Mouse (Mus musculus) liver, adult 2 months (tissue): Measurements from ENCODE around the gene Plxna1. TPM values are rescaled to one million over a fixed set of nuclear protein-coding genes. Genes with fewer than 3 reads are reported as not detected.

Source experiments
- DNase-seq: peaks from one replicate; pipeline ENCODE4 v3.0.0-alpha.2; 2011; ENCODE audit warnings: low read depth, low spot score; ENCODE audit errors: extremely low read depth
- H3K27ac ChIP-seq: fragments of 200-500 bp; replicated peaks from 2 replicates; pipeline ENCODE4 v1.5.1; 2012; ENCODE audit warnings: low read depth, mild to moderate bottlenecking, control low read depth, inconsistent platforms, low read length; ENCODE audit not compliant: insufficient read depth
- H3K27me3 ChIP-seq: fragments of 200-500 bp; 2 replicates; pipeline ENCODE4 v1.6.1; 2012; ENCODE audit warnings: mild to moderate bottlenecking, moderate library complexity, low read length, inconsistent platforms; ENCODE audit not compliant: control insufficient read depth, insufficient read depth
- H3K36me3 ChIP-seq: fragments of 200-500 bp; 2 replicates; pipeline ENCODE4 v1.6.1; 2012; ENCODE audit warnings: low read length, inconsistent platforms; ENCODE audit not compliant: control insufficient read depth, insufficient read depth
- H3K4me1 ChIP-seq: fragments of 200-500 bp; 2 replicates; pipeline ENCODE4 v1.6.1; 2011; ENCODE audit warnings: low read length; ENCODE audit not compliant: control insufficient read depth, insufficient read depth
- H3K4me3 ChIP-seq: fragments of 200-500 bp; 2 replicates; pipeline ENCODE4 v1.5.1; 2011; ENCODE audit warnings: low read depth, mild to moderate bottlenecking, control low read depth, low read length, moderate library complexity; ENCODE audit not compliant: insufficient read depth
- H3K79me2 ChIP-seq: fragments of 200-500 bp; 2 replicates; pipeline ENCODE4 v1.6.1; 2012; ENCODE audit warnings: inconsistent platforms, mild to moderate bottlenecking, low read length, moderate library complexity; ENCODE audit not compliant: control insufficient read depth, insufficient read depth
- H3K9ac ChIP-seq: fragments of 200-500 bp; 2 replicates; pipeline ENCODE4 v1.6.1; 2012; ENCODE audit warnings: low read depth, mild to moderate bottlenecking, control low read depth, inconsistent platforms, low read length
- CTCF ChIP-seq: fragments of 200-500 bp; IDR thresholded peaks from 2 replicates; pipeline ENCODE4 v1.5.1; 2011; ENCODE audit warnings: low read depth, low read length, control low read depth
- POLR2A ChIP-seq: fragments of 200-500 bp; IDR thresholded peaks from 2 replicates; pipeline ENCODE4 v1.6.1; 2011; ENCODE audit warnings: low read length, control low read depth; ENCODE audit not compliant: insufficient read depth; ENCODE audit errors: extremely low read depth
- WGBS: fragments of 180-500 bp; shearing (Covaris S2); methylation state at CpG from one replicate; pipeline ENCODE4 v1.1.7; 2018; 5-methylcytosine and 5-hydroxymethylcytosine counted together
- polyA plus RNA-seq: library from polyadenylated mRNA; depleted of rRNA; stranded (reverse); fragments of >200 nt; gene quantifications from 2 replicates; pipeline ENCODE4 v1.2.3, GENCODE M21; 2012
- total RNA-seq: library from RNA; depleted of rRNA; stranded (reverse); fragments of >200 nt; gene quantifications from 2 replicates; pipeline ENCODE4 v1.2.3, GENCODE M21; 2014

The Plxna1 gene
- total and polyA plus RNA-seq, 2 experiments, result 2.6 to 6.5 TPM

DNA sequence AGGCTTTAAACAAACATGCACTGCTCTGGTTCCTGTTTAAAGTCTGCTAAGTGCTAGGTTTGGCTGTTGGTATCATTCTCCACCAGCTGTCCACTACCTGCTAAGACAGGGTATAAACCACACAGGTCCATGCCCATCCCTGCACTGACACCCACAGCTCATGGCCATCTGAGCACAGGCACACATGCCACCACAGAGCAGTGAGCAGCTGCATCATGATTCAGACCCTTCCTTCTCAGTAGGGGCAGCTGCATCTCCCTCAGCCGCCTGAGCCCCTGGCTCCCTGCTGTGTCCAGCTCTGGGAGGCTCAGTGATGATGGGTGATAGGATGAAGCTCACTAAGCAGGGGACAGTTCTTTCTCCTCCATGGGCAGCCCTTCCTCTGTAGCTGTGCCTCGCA lies 15.8 kb upstream of the Plxna1 start:
- no peak overlapping the region for H3K4me3 ChIP-seq
- H3K27me3 ChIP-seq, result no peaks in the 10 kb centered on the region
- no peaks in the 10 kb centered on the region for H3K79me2 ChIP-seq
- TF ChIP-seq CTCF (no peak), POLR2A (no peak)
- H3K27ac ChIP-seq, result no peak overlapping the region
- H3K4me1 ChIP-seq, result no peaks in the 10 kb centered on the region
- 87% methylated on average over 2 of the region's 2 CpGs for WGBS
- no peak overlapping the region for H3K9ac ChIP-seq
- no peaks in the 10 kb centered on the region for H3K36me3 ChIP-seq
- DNase-seq, result no peak

- Histone ChIP-seq H3K79me2 (no peaks in the 10 kb centered on the region), H3K9ac (no peak overlapping the region), H3K4me1 (no peaks in the 10 kb centered on the region), H3K27me3 (no peaks in the 10 kb centered on the region), H3K36me3 (no peaks in the 10 kb centered on the region), H3K27ac (no peak overlapping the region), H3K4me3 (no peak overlapping the region)
- peak; percentile 63 for DNase-seq
- TF ChIP-seq POLR2A, result no peak
Observed at GRCm38 (mm10) chr6:89368812-89369211, 6.4 kb upstream of the Plxna1 start.

DNA sequence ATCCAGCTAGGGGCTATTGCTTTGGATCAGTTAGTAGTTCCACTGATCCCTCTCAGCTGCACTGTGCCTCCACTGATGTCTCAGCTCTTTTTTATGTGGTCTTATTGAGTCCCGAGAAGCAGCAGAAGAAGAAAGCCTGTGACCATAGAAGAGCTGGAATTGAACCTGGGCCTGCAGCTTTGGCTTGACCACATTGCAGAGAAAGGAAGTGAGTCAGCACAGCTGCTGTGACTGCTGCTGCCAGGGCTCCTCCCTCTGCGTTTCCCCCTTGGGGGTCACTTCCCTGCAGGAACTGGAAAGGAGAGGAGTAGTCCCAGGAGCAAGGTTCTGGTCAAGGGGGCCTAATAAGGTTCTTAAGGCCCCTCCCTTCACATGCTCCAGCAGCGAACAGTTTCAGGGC lies 1.9 kb upstream of the Plxna1 start:
- 77% methylated on average over 3 of the region's 3 CpGs for WGBS
- Histone ChIP-seq H3K27me3 (no peaks in the 10 kb centered on the region), H3K27ac (no peak overlapping the region), H3K9ac (no peak overlapping the region), H3K79me2 (peaks cover 24% of the 10 kb centered on the region), H3K4me3 (no peak overlapping the region), H3K4me1 (peaks cover 7% of the 10 kb centered on the region; the same call in 1 of the 2 replicates), H3K36me3 (no peaks in the 10 kb centered on the region)
- DNase-seq, result no peak
- TF ChIP-seq CTCF, result no peak

GRCm38 (mm10) chr6:89363107-89363451 lies 659 bp upstream of the Plxna1 start:
- Histone ChIP-seq H3K36me3 (no peaks in the 10 kb centered on the region), H3K79me2 (peaks cover 24% of the 10 kb centered on the region), H3K4me1 (peaks cover 7% of the 10 kb centered on the region; the same call in 1 of the 2 replicates), H3K9ac (peak overlapping the region; percentile 39; the same call in 1 of the 2 replicates), H3K27ac (no peak overlapping the region), H3K27me3 (no peaks in the 10 kb centered on the region), H3K4me3 (peak overlapping the region; percentile 55; the same call in 1 of the 2 replicates)
- 16% methylated on average over 16 of the region's 16 CpGs for WGBS
- no peak for DNase-seq
- TF ChIP-seq CTCF (no peak), POLR2A (no peak)

GRCm38 (mm10) chr6:89361418-89362280 lies 771 bp downstream of the Plxna1 start:
- no peak for DNase-seq
- under 1% methylated on average over 79 of the region's 80 CpGs for WGBS
- H3K79me2 ChIP-seq, result peaks cover 26% of the 10 kb centered on the region

GRCm38 (mm10) chr6:89360709-89361417 lies 1.6 kb downstream of the Plxna1 start:
- Histone ChIP-seq H3K4me3 (peak overlapping the region; percentile 91), H3K4me1 (peaks cover 7% of the 10 kb centered on the region; the same call in 1 of the 2 replicates), H3K27ac (no peak overlapping the region), H3K9ac (peak overlapping the region; percentile 94), H3K36me3 (no peaks in the 10 kb centered on the region), H3K27me3 (no peaks in the 10 kb centered on the region), H3K79me2 (peaks cover 26% of the 10 kb centered on the region)
- no peak for DNase-seq
- TF ChIP-seq POLR2A (no peak), CTCF (no peak)
- 72% methylated on average over 8 of the region's 8 CpGs for WGBS

More at GRCm38 (mm10) chr6:89361418-89362280, 771 bp downstream of the Plxna1 start:
- Histone ChIP-seq H3K27me3 (no peaks in the 10 kb centered on the region), H3K4me3 (peak overlapping the region; percentile 91), H3K4me1 (peaks cover 7% of the 10 kb centered on the region; the same call in 1 of the 2 replicates), H3K36me3 (no peaks in the 10 kb centered on the region), H3K9ac (peak overlapping the region; percentile 94), H3K27ac (no peak overlapping the region)
- TF ChIP-seq CTCF (no peak), POLR2A (no peak)
